Mouse (Mus musculus) midbrain, embryonic 16.5 days (tissue): ENCODE measurements around the gene Gcnt3. TPM values are rescaled to one million over a fixed set of nuclear protein-coding genes. Genes with fewer than 3 reads are reported as not detected.

Source experiments
- ATAC-seq: fragments of 200-750 bp; cut with Nextera tagmentation; 2 replicates; pipeline ENCODE4 v1.8.0; 2017; ENCODE audit warnings: moderate TSS enrichment
- H3K27ac ChIP-seq: fragments of 300-500 bp; sonication (generic); 2 replicates; pipeline ENCODE4 v1.5.1; 2014; ENCODE audit warnings: mild to moderate bottlenecking, low read length, mixed read lengths
- H3K27me3 ChIP-seq: fragments of 300-500 bp; sonication (generic); 2 replicates; pipeline ENCODE4 v1.6.1; 2014; ENCODE audit warnings: low read depth, low read length, mixed read lengths; ENCODE audit not compliant: control insufficient read depth, insufficient read depth
- H3K36me3 ChIP-seq: fragments of 300-500 bp; sonication (generic); 2 replicates; pipeline ENCODE4 v1.6.1; 2014; ENCODE audit warnings: mild to moderate bottlenecking, low read length, moderate library complexity, mixed read lengths; ENCODE audit not compliant: control insufficient read depth, insufficient read depth
- H3K4me1 ChIP-seq: fragments of 300-500 bp; sonication (generic); 2 replicates; pipeline ENCODE4 v1.6.1; 2014; ENCODE audit warnings: mild to moderate bottlenecking, low read length, mixed read lengths; ENCODE audit not compliant: control insufficient read depth, insufficient read depth
- H3K4me2 ChIP-seq: fragments of 300-500 bp; sonication (generic); 2 replicates; pipeline ENCODE4 v1.6.1; 2014; ENCODE audit warnings: mild to moderate bottlenecking, low read length, mixed read lengths
- H3K4me3 ChIP-seq: fragments of 300-500 bp; sonication (generic); 2 replicates; pipeline ENCODE4 v1.5.1; 2014; ENCODE audit warnings: low read depth, mild to moderate bottlenecking, low read length, moderate library complexity, mixed read lengths
- H3K9ac ChIP-seq: fragments of 300-500 bp; sonication (generic); 2 replicates; pipeline ENCODE4 v1.6.1; 2014; ENCODE audit warnings: low read depth, low read length, mixed read lengths
- H3K9me3 ChIP-seq: fragments of 300-500 bp; sonication (generic); replicated peaks from 2 replicates; pipeline ENCODE4 v1.6.1; 2014; ENCODE audit warnings: mild to moderate bottlenecking, low read length, mixed read lengths; ENCODE audit not compliant: control insufficient read depth, poor library complexity, severe bottlenecking
- WGBS: fragments of 180-500 bp; shearing (Covaris S2); extraction: QIAGEN DNeasy Blood & Tissue Kit; methylation state at CpG from one replicate; pipeline ENCODE4 v1.1.7; 2014; 5-methylcytosine and 5-hydroxymethylcytosine counted together
- polyA plus RNA-seq: library from polyadenylated mRNA; unstranded; fragments of >200 nt; fragmentation: Nextera tagmentation; extraction: Ambion mirVana; gene quantifications from 2 replicates; pipeline ENCODE4 v1.2.1, GENCODE M21; 2015

Gcnt3 gene
- polyA plus RNA-seq, 1 experiment from 2014 or later, result not detected

DNA sequence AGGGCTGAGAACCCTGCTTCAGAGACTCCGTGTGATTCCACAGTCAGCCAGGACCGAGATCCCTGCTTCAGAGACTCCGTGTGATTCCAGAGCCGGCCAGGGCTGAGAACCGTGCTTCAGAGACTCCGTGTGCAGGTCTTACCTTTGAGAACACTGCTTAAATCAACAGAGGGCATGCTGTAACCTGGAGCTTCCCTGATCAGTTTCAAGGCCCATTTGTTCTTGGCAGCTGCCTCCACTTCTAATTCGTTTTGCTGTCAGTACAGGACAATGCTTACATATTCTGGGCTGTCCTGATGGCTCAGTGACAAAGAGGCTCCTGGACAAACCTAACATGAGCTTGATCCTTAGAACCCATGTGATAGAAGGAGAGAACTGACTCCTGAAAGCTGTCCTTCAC lies 39.3 kb upstream of the Gcnt3 start:
- H3K4me1 ChIP-seq, result no peaks in the 10 kb centered on the region
- no peak overlapping the region for H3K4me3 ChIP-seq
- WGBS, result 75% methylated on average over 7 of the region's 7 CpGs
- H3K9ac ChIP-seq, result no peak overlapping the region
- H3K9me3 ChIP-seq, result no peaks in the 10 kb centered on the region
- H3K27ac ChIP-seq, result no peak overlapping the region
- ATAC-seq, result no peak
- no peaks in the 10 kb centered on the region for H3K36me3 ChIP-seq
- H3K27me3 ChIP-seq, result no peaks in the 10 kb centered on the region
- no peak overlapping the region for H3K4me2 ChIP-seq

DNA sequence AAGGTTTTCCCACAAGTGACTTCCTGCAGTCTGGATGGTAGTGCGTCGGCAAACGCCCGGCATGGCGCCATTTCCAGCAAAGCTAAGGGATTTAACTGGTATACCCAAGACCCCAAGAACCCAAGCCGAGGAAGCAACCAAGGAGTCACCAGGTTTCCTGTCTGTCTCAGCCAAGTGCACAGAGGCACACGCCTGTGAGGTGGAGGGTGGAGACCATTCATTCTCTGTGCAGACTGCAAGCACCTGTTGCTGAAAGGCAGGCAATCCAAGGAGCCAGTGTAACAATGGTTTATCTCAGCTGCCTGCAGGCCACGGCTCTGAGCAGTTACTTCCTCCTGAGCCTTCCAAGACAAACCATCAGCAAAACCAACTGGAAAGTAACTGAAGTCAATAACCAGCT lies 34.5 kb upstream of the Gcnt3 start:
- Histone ChIP-seq H3K4me1 (no peaks in the 10 kb centered on the region), H3K4me2 (no peak overlapping the region), H3K36me3 (no peaks in the 10 kb centered on the region), H3K4me3 (no peak overlapping the region), H3K9me3 (no peaks in the 10 kb centered on the region), H3K27ac (no peak overlapping the region), H3K9ac (no peak overlapping the region), H3K27me3 (no peaks in the 10 kb centered on the region)
- ATAC-seq, result no peak
- 86% methylated on average over 8 of the region's 8 CpGs for WGBS

GRCm38 (mm10) chr9:70069961-70070435 lies 32.1 kb upstream of the Gcnt3 start:
- no peak for ATAC-seq
- Histone ChIP-seq H3K4me1 (no peaks in the 10 kb centered on the region), H3K27me3 (no peaks in the 10 kb centered on the region), H3K4me2 (no peak overlapping the region), H3K9me3 (no peaks in the 10 kb centered on the region), H3K36me3 (no peaks in the 10 kb centered on the region), H3K9ac (no peak overlapping the region), H3K4me3 (no peak overlapping the region), H3K27ac (no peak overlapping the region)
- WGBS, result 66% methylated on average over 8 of the region's 8 CpGs

DNA sequence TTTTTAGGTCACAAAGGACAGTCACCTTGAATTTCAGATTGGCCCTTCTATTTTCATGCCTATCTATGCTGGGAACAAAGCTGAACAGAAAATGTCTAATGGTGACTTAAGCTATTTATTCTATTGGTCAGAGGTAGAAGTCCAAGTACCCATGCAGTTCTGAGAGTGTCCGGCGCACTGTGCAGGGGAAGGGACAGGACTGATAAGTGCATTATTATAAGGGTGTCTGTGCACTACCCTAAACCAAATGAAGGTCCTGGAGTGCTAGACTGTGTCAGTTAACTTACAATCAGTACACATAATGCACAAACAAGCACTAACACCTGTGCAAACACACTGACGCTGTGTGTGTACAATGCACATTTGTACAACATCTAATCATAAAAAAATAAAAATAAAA lies 29.6 kb upstream of the Gcnt3 start:
- H3K4me1 ChIP-seq, result no peaks in the 10 kb centered on the region
- H3K27me3 ChIP-seq, result no peaks in the 10 kb centered on the region
- no peaks in the 10 kb centered on the region for H3K36me3 ChIP-seq
- no peak overlapping the region for H3K4me3 ChIP-seq
- WGBS, result 93% methylated on average over 3 of the region's 3 CpGs
- no peak overlapping the region for H3K4me2 ChIP-seq
- no peak for ATAC-seq
- no peak overlapping the region for H3K27ac ChIP-seq
- H3K9me3 ChIP-seq, result no peaks in the 10 kb centered on the region
- no peak overlapping the region for H3K9ac ChIP-seq

DNA sequence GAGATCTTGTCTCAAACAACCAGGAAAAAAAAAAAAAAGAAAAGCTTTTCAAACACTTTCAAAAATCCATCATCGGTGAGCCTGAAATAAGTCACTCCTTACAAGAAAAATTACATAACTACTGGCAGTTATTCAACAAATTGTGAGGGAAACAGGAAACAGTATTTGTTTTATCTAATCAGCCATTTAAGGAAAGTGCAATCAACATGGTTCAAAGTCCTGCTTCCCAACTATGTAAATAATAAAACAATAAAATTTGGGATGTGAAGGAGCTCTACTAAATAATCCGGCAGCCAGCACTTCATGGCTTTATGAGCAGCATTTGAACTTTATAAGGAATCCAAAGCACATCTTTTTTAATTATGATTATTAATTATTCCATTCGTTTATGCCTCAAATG lies 24.1 kb upstream of the Gcnt3 start:
- Histone ChIP-seq H3K9ac (no peak overlapping the region), H3K27me3 (no peaks in the 10 kb centered on the region), H3K4me2 (no peak overlapping the region), H3K27ac (no peak overlapping the region), H3K9me3 (no peaks in the 10 kb centered on the region), H3K36me3 (no peaks in the 10 kb centered on the region), H3K4me1 (no peaks in the 10 kb centered on the region), H3K4me3 (no peak overlapping the region)
- no peak for ATAC-seq
- WGBS, result 93% methylated on average over 3 of the region's 3 CpGs

GRCm38 (mm10) chr9:70053411-70053810 lies 15.5 kb upstream of the Gcnt3 start:
- no peaks in the 10 kb centered on the region for H3K9me3 ChIP-seq
- H3K4me2 ChIP-seq, result no peak overlapping the region
- no peak overlapping the region for H3K27ac ChIP-seq
- no peak overlapping the region for H3K4me3 ChIP-seq
- H3K27me3 ChIP-seq, result no peaks in the 10 kb centered on the region
- H3K9ac ChIP-seq, result no peak overlapping the region
- ATAC-seq, result no peak
- H3K36me3 ChIP-seq, result no peaks in the 10 kb centered on the region
- WGBS, result 27% methylated on average over 3 of the region's 3 CpGs
- H3K4me1 ChIP-seq, result peaks cover 7% of the 10 kb centered on the region; the same call in 1 of the 2 replicates

DNA sequence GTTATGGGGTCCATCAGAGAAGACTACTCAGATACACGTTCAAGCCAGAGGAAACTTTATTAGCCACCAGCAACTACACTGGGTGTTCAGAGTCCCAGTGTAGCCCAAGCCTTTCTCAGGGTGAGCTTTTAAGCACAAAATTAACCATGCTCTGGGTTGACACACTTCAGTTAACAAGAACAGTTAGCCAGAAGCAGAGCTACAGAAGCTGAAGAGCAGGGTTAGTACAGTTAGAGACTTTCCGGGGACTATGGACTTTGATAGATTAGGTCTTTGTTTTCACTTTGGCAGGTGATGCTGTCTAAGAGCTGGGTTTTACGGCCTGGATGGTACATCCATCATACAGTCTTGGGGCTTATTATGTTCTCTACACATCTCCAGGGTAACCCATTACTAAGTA lies 14.8 kb upstream of the Gcnt3 start:
- 70% methylated on average over 3 of the region's 3 CpGs for WGBS
- ATAC-seq, result no peak

DNA sequence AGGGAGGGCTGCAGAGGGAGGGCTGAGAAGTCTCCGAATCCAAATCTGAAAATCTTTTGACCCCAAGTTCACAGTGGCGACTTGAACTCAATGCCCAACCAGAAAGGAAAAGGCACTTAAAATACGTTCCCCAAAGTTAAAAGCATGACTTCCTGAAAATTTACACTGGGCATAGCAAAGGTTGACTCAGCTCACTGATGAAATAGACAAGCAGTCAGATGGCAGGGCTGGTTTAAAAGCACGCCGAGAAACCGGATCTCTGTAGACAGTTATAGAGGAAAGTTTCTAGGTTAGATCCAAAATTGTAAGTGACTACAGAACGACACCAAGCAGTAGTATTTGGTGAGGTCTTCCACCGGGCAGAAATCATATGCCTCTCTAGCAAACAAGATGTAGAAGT lies 12.0 kb upstream of the Gcnt3 start:
- Histone ChIP-seq H3K9me3 (no peaks in the 10 kb centered on the region), H3K4me1 (peaks cover 7% of the 10 kb centered on the region; the same call in 1 of the 2 replicates), H3K9ac (no peak overlapping the region), H3K27me3 (no peaks in the 10 kb centered on the region), H3K27ac (no peak overlapping the region), H3K4me3 (no peak overlapping the region), H3K36me3 (no peaks in the 10 kb centered on the region), H3K4me2 (no peak overlapping the region)
- WGBS, result 44% methylated on average over 8 of the region's 8 CpGs
- ATAC-seq, result no peak

More for the DNA sequence above, 14.8 kb upstream of the Gcnt3 start:
- no peak overlapping the region for H3K4me3 ChIP-seq
- no peaks in the 10 kb centered on the region for H3K27me3 ChIP-seq
- no peaks in the 10 kb centered on the region for H3K9me3 ChIP-seq
- H3K9ac ChIP-seq, result no peak overlapping the region
- H3K4me1 ChIP-seq, result peaks cover 7% of the 10 kb centered on the region; the same call in 1 of the 2 replicates
- no peak overlapping the region for H3K27ac ChIP-seq
- no peak overlapping the region for H3K4me2 ChIP-seq
- H3K36me3 ChIP-seq, result no peaks in the 10 kb centered on the region

DNA sequence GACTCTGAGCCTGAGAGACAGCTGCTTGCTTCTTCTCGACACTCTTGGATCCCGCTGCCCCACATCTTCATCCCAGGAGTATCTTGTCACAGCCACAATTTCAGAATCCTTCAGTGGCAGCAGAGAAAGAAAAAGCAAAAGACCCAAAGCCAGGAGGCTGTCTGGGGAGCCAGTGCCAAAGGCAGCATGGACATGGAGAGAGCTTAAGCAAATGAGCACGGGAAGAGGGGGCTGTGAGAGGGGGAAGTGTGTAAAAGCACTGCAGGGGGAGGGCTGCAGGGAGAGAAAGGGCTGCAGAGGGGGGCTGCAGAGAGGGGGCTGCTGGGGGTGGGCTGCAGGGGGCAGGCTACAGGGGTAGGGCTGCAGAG lies 11.5 kb upstream of the Gcnt3 start:
- Histone ChIP-seq H3K27me3 (no peaks in the 10 kb centered on the region), H3K4me3 (no peak overlapping the region), H3K36me3 (no peaks in the 10 kb centered on the region), H3K27ac (no peak overlapping the region), H3K4me1 (peaks cover 7% of the 10 kb centered on the region; the same call in 1 of the 2 replicates), H3K9me3 (no peaks in the 10 kb centered on the region), H3K4me2 (no peak overlapping the region), H3K9ac (no peak overlapping the region)
- ATAC-seq, result no peak
- WGBS, result 15% methylated on average over 3 of the region's 3 CpGs
